Mouse (Mus musculus): ENCODE measurements at regions not wholly inside any gene's neighbourhood (a gene's known extent, or its start where the extent isn't known, plus 50 kb on each side); places are given as distances from the start of the nearest gene placed in this dataset.

- TF ChIP-seq CTCF (conservative IDR thresholded peaks at IDR 0.05; ENCODE audit: low read length) (no peak), POU5F1 (IDR thresholded peaks at IDR 0.05; ENCODE audit: borderline replicate concordance, low read length) (no peak)
Measured at GRCm38 (mm10) chr19:60674953-60675472, 80.8 kb upstream of the Nanos1 start.

Measured in E14TG2a.4 (cell line).